14 mouse cellular contexts compared by ENCODE assay signal in genomic region chr2:101433141-101433895, GRCm38 (mm10).
"Had no signal": no experiment of that assay in that cellular context is flagged by ENCODE, and none has a peak within 500 bp of the region (broad histone marks: within the 10 kb centered on the region; RNA-seq: fewer than 3 reads in every experiment).

No protein-coding gene starts in this region.

- H3K4me3 ChIP-seq: kidney, embryonic 15.5 days; left cerebral cortex, adult 2 months; limb, embryonic 15.5 days; liver, embryonic 12.5 days; midbrain, embryonic 10.5 days; myocyte; neural tube, embryonic 15.5 days had no signal

- H3K9ac ChIP-seq: kidney, embryonic 15.5 days; limb, embryonic 15.5 days; liver, embryonic 12.5 days; lung, embryonic 14.5 days; neural tube, embryonic 15.5 days had no signal

- H3K36me3 ChIP-seq: kidney, embryonic 15.5 days; limb, embryonic 15.5 days; liver, embryonic 12.5 days; midbrain, embryonic 10.5 days; neural tube, embryonic 15.5 days had no signal

- H3K9me3 ChIP-seq: kidney, embryonic 15.5 days; limb, embryonic 15.5 days; liver, embryonic 12.5 days; midbrain, embryonic 10.5 days; neural tube, embryonic 15.5 days had no signal

- DNase-seq: kidney, postnatal 14 days; lung, embryonic 14.5 days; lung, postnatal 10 days; lung, postnatal 4 days; right cerebral cortex, adult 18-20 months; thymus, postnatal 36 days had no signal

- H3K27ac ChIP-seq: kidney, embryonic 15.5 days; left cerebral cortex, adult 2 months; limb, embryonic 15.5 days; liver, embryonic 12.5 days; midbrain, embryonic 10.5 days; neural tube, embryonic 15.5 days; stomach, postnatal 0 days had no signal

- H3K4me2 ChIP-seq: kidney, embryonic 15.5 days; limb, embryonic 15.5 days; liver, embryonic 12.5 days; lung, embryonic 14.5 days; neural tube, embryonic 15.5 days had no signal

- ATAC-seq: liver, embryonic 12.5 days had no signal

- H3K27me3 ChIP-seq: kidney, embryonic 15.5 days; limb, embryonic 15.5 days; liver, embryonic 12.5 days; neural tube, embryonic 15.5 days had no signal

- H3K4me1 ChIP-seq: kidney, embryonic 15.5 days; limb, embryonic 15.5 days; liver, embryonic 12.5 days; midbrain, embryonic 10.5 days; neural tube, embryonic 15.5 days had no signal
